Mouse (Mus musculus): ENCODE results near the gene 1110032F04Rik.

GRCm38 (mm10) chr3:68821926-68822341, 47.5 kb upstream of the 1110032F04Rik start:
- TF ChIP-seq GATA1 (IDR thresholded peaks at IDR 0.05; ENCODE audit: borderline replicate concordance, low read length): no peak
- TF ChIP-seq FLI1 (IDR thresholded peaks at IDR 0.05; ENCODE audit: low read length): no peak
